8 mouse cellular contexts compared by ENCODE assay signal in genomic region chr4:136021549-136022047, GRCm38 (mm10). TPM values are rescaled to one million over a fixed set of nuclear protein-coding genes. Genes with fewer than 3 reads are reported as not detected.
DNase-seq lines count a peak whose midpoint lies in the region; ATAC-seq and TF ChIP-seq lines count a peak whose summit lies in the region.

Gene Eloa (minus strand): TSS chr4:136021763.

- DNase-seq in MN1 (ENCODE audit: low spot score) = peak; percentile 99
- peak; percentile 99 for DNase-seq in cerebellum, adult 9-10 months
- DNase-seq in hindbrain, embryonic 10.5 days (ENCODE audit: low spot score) = peak; percentile 100
- DNase-seq in layer of hippocampus, adult 9-11 months = peak; percentile 100
- DNase-seq in lung, postnatal 0 days (ENCODE audit: low spot score) = peak; percentile 100
- DNase-seq in ovary, postnatal 14 days (ENCODE audit: low spot score) = peak; percentile 99
- peak; percentile 100 for DNase-seq in thymus, postnatal 14 days

- H3K4me2 ChIP-seq in lung, postnatal 0 days (replicated peaks; ENCODE audit: low read depth, low read length) = peak within 1 kb of the TSS; percentile 72

- TF ChIP-seq EP300 in lung, postnatal 0 days (IDR thresholded peaks at IDR 0.05) = no peak

- no peaks in the 10 kb centered on the region for H3K27me3 ChIP-seq in hindbrain, embryonic 10.5 days (ENCODE audit: insufficient read depth, poor library complexity, severe bottlenecking)
- no peaks in the 10 kb centered on the region for H3K27me3 ChIP-seq in lung, postnatal 0 days (replicated peaks; ENCODE audit: insufficient read depth, low read length)

- H3K36me3 ChIP-seq in hindbrain, embryonic 10.5 days = peaks cover 15% of the 10 kb centered on the region; the same call in 1 of the 2 replicates
- H3K36me3 ChIP-seq in lung, postnatal 0 days (ENCODE audit: insufficient read depth, low read length) = no peaks in the 10 kb centered on the region

- peak within 1 kb of the TSS; percentile 87 for H3K9ac ChIP-seq in lung, postnatal 0 days (replicated peaks; ENCODE audit: low read depth)

- peak within 1 kb of the TSS; percentile 100 for H3K4me3 ChIP-seq in hindbrain, embryonic 10.5 days
- peak within 1 kb of the TSS; percentile 71 for H3K4me3 ChIP-seq in lung, postnatal 0 days (ENCODE audit: low read depth, low read length)

- WGBS in hindbrain, embryonic 10.5 days = under 1% methylated on average over 48 of the region's 48 CpGs
- under 1% methylated on average over 42 of the region's 48 CpGs for WGBS in lung, postnatal 0 days

- H3K27ac ChIP-seq in hindbrain, embryonic 10.5 days = peak within 1 kb of the TSS; percentile 95
- peak within 1 kb of the TSS; percentile 78 for H3K27ac ChIP-seq in lung, postnatal 0 days (ENCODE audit: low read length)

- peaks cover 24% of the 10 kb centered on the region for H3K4me1 ChIP-seq in hindbrain, embryonic 10.5 days (replicated peaks)
- 0 out of 2 replicates have a peak, but pooled peaks cover 4% of the 10 kb centered on the region for H3K4me1 ChIP-seq in lung, postnatal 0 days (ENCODE audit: insufficient read depth, low read depth, low read length)

- H3K9me3 ChIP-seq in hindbrain, embryonic 10.5 days = no peaks in the 10 kb centered on the region
- H3K9me3 ChIP-seq in lung, postnatal 0 days (ENCODE audit: low read length) = no peaks in the 10 kb centered on the region

- no peak for TF ChIP-seq CTCF in lung, postnatal 0 days (IDR thresholded peaks at IDR 0.05)

- ATAC-seq in frontal cortex, adult (ENCODE audit: low TSS enrichment) = peak; percentile 99
- peak; percentile 100 for ATAC-seq in lung, postnatal 0 days

RNA-seq across cellular contexts. Expression of gene Eloa, which starts in this region (rescaled TPM):
- polyA plus RNA-seq in hindbrain, embryonic 10.5 days (2016; fragmentation: Nextera tagmentation; extraction: Ambion mirVana) = 31.0 and 33.0 TPM in 2 replicates
- polyA plus RNA-seq in lung, postnatal 0 days (2015; fragmentation: Nextera tagmentation; extraction: Ambion mirVana) = 25.6 and 26.8 TPM in 2 replicates

Comparison
In these comparisons a context has a peak if more than half of its experiments do, and no peak if none do; other contexts are left out.
1. Peak in every context shown above with its lines: DNase-seq, ATAC-seq, H3K4me3 ChIP-seq and H3K27ac ChIP-seq.